Mouse (Mus musculus): Measurements from ENCODE around the gene Ltb.

- TF ChIP-seq CTCF (IDR thresholded peaks at IDR 0.05; ENCODE audit: borderline replicate concordance, extremely low read depth, insufficient read depth, insufficient read length) (no peak), POLR2A (IDR thresholded peaks at IDR 0.05; ENCODE audit: borderline replicate concordance, extremely low read depth, insufficient read depth, insufficient read length, poor library complexity, severe bottlenecking) (no peak)
These were observed 7.6 kb upstream of the Ltb start for GRCm38 (mm10) chr17:35186681-35187080.

All from brain, embryonic 14.5 days (tissue).